Comparison of ENCODE assay signal across 7 mouse cellular contexts in the genomic region with DNA sequence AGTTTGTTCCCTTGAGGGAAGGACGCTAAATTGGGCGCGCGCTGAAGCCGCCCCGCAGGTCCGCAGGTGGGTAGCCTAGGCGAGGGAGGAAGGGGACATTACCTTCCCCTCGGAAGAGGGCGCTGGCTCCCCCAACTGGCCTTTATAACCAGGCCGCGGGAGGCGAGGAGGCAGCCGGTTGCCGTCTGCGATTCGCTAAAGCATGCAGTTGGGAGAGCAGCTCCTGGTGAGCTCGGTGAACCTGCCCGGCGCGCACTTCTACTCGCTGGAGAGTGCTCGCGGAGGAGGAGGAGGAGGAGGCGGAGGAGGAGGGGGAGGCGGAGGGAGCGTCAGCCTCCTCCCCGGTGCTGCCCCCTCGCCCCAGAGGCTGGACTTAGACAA. TPM values are rescaled to one million over a fixed set of nuclear protein-coding genes. Genes with fewer than 3 reads are reported as not detected.
DNase-seq lines count a peak whose midpoint lies in the region; ATAC-seq and TF ChIP-seq lines count a peak whose summit lies in the region.

No protein-coding gene starts in this region.

- no peaks in the 10 kb centered on the region for H3K36me3 ChIP-seq in ES-E14 (ENCODE audit: control insufficient read depth, insufficient read depth, low read length, poor library complexity, severe bottlenecking)
- no peaks in the 10 kb centered on the region for H3K36me3 ChIP-seq in liver, embryonic 16.5 days (ENCODE audit: control insufficient read depth, insufficient read depth)
- H3K36me3 ChIP-seq in stomach, embryonic 15.5 days = no peaks in the 10 kb centered on the region

- DNase-seq in CD4-positive helper T cell, adult 2 months (ENCODE audit: low read depth, low spot score) = peak; percentile 59
- no peak for DNase-seq in ES-E14 (ENCODE audit: low read depth, low spot score)
- DNase-seq in embryo, embryonic 11 days = peak; percentile 70
- DNase-seq in induced T-regulatory cell, adult 2 months (ENCODE audit: low read depth) = peak; percentile 59
- DNase-seq in spleen, postnatal 4 days (ENCODE audit: low spot score in 2 of 2) = no peak

- no peak overlapping the region for H3K27ac ChIP-seq in ES-E14 (ENCODE audit: insufficient read depth, low read depth, low read length, poor library complexity, severe bottlenecking)
- no peak overlapping the region for H3K27ac ChIP-seq in liver, embryonic 16.5 days (ENCODE audit: low read length)
- no peak overlapping the region for H3K27ac ChIP-seq in stomach, embryonic 15.5 days

- H3K27me3 ChIP-seq in liver, embryonic 16.5 days (ENCODE audit: control insufficient read depth, insufficient read depth, low read depth, low read length) = peaks cover 82% of the 10 kb centered on the region
- H3K27me3 ChIP-seq in stomach, embryonic 15.5 days (replicated peaks) = peaks cover 83% of the 10 kb centered on the region

- no peak for ATAC-seq in liver, embryonic 16.5 days (ENCODE audit: low read depth)
- ATAC-seq in stomach, embryonic 15.5 days (ENCODE audit: insufficient read depth, low FRiP score, low read depth) = no peak

- H3K4me3 ChIP-seq in ES-E14 (ENCODE audit: insufficient read depth in 1 of 2, low read depth in 1 of 2, low read length in 2 of 2, poor library complexity in 1 of 2, severe bottlenecking in 1 of 2) = peak overlapping the region; percentile 71 to 83
- H3K4me3 ChIP-seq in liver, embryonic 16.5 days (ENCODE audit: low read depth, low read length) = peak overlapping the region; percentile 43
- peak overlapping the region; percentile 43 for H3K4me3 ChIP-seq in stomach, embryonic 15.5 days (replicated peaks)

- H3K9me3 ChIP-seq in ES-E14 (ENCODE audit: control insufficient read depth, insufficient read depth, low read depth, low read length) = no peaks in the 10 kb centered on the region
- H3K9me3 ChIP-seq in liver, embryonic 16.5 days (replicated peaks; ENCODE audit: control insufficient read depth, low read length) = no peaks in the 10 kb centered on the region
- no peaks in the 10 kb centered on the region for H3K9me3 ChIP-seq in stomach, embryonic 15.5 days

- peaks cover 3 to 11% of the 10 kb centered on the region in 2 experiments; a peak in 1 of 4 replicates for H3K4me1 ChIP-seq in ES-E14 (ENCODE audit: control insufficient read depth in 2 of 2, insufficient read depth in 2 of 2, low read length in 2 of 2, poor library complexity in 1 of 2)
- no peaks in the 10 kb centered on the region; the same call in none of the 2 replicates for H3K4me1 ChIP-seq in liver, embryonic 16.5 days (ENCODE audit: control insufficient read depth, low read depth, low read length)
- H3K4me1 ChIP-seq in stomach, embryonic 15.5 days = peaks cover 26% of the 10 kb centered on the region

- in situ Hi-C loops in ES-E14 (cut with MboI; ENCODE audit: low sequenced_read_pairs in 2 of 2, unreplicated experiment in 2 of 2) = loop anchor here in 1 of 2 experiments (25.0 kb wide), 1 partner anchor 416 kb away; no protein-coding TSS in a partner anchor

- WGBS in liver, embryonic 16.5 days (ENCODE audit: insufficient replicate concordance) = 1% methylated on average over 14 of the region's 29 CpGs
- under 1% methylated on average over 26 of the region's 29 CpGs for WGBS in stomach, embryonic 15.5 days

- peak overlapping the region; percentile 56 for H3K4me2 ChIP-seq in liver, embryonic 16.5 days (ENCODE audit: low read depth, low read length)
- peak overlapping the region; percentile 77 for H3K4me2 ChIP-seq in stomach, embryonic 15.5 days

- H3K9ac ChIP-seq in ES-E14 (ENCODE audit: insufficient read depth, low read depth, low read length, poor library complexity, severe bottlenecking) = peak overlapping the region; percentile 77
- no peak overlapping the region for H3K9ac ChIP-seq in liver, embryonic 16.5 days (ENCODE audit: low read depth, low read length)
- H3K9ac ChIP-seq in stomach, embryonic 15.5 days = no peak overlapping the region

TF ChIP-seq in ES-E14, 5 proteins besides CTCF, POLR2A, EP300 and RAD21:
- TF ChIP-seq MAFK (IDR thresholded peaks at IDR 0.05; ENCODE audit: insufficient read depth, low read depth, low read length) (no peak), CHD2 (IDR thresholded peaks at IDR 0.05; ENCODE audit: low read depth, low read length) (no peak), HCFC1 (IDR thresholded peaks at IDR 0.05; ENCODE audit: borderline replicate concordance, insufficient read depth, low read length) (0 out of 2 replicates have a peak, but pooled peaks have one; percentile 51), ZNF384 (IDR thresholded peaks at IDR 0.05; ENCODE audit: low read depth, low read length) (no peak), ZC3H11A (IDR thresholded peaks at IDR 0.05; ENCODE audit: borderline replicate concordance, low read depth, low read length) (no peak)

RNA-seq across cellular contexts. Expression of gene Eomes, which starts 0.4 kb away (rescaled TPM):
- 1.1 and 3.2 TPM in 2 replicates for total RNA-seq in ES-E14 (2012; rRNA removed)
- 0.06 TPM in 1 of 2 replicates, not detected in the other for polyA plus RNA-seq in liver, embryonic 16.5 days (2015; fragmentation: Nextera tagmentation; extraction: Ambion mirVana)
- polyA plus RNA-seq in stomach, embryonic 15.5 days (2015; fragmentation: Nextera tagmentation; extraction: Ambion mirVana) = 0.08 and 0.10 TPM in 2 replicates

RNA-seq across cellular contexts. Expression of gene Golga4, which starts 27.6 kb away (rescaled TPM):
- total RNA-seq in ES-E14 (2012; rRNA removed) = 73.3 and 78.4 TPM in 2 replicates
- 13.3 and 13.7 TPM in 2 replicates for polyA plus RNA-seq in liver, embryonic 16.5 days (2015; fragmentation: Nextera tagmentation; extraction: Ambion mirVana)
- polyA plus RNA-seq in stomach, embryonic 15.5 days (2015; fragmentation: Nextera tagmentation; extraction: Ambion mirVana) = 54.6 and 59.2 TPM in 2 replicates

Comparison
In these comparisons a context has a peak if more than half of its experiments do, and no peak if none do; other contexts are left out.
1. DNase-seq: peak in CD4-positive helper T cell, adult 2 months (single experiment), embryo, embryonic 11 days (single experiment) and induced T-regulatory cell, adult 2 months (single experiment); none in ES-E14 (single experiment) and spleen, postnatal 4 days (0 of 2).
2. Peak in every context shown above with its lines, with median percentiles within 50 percentile points of each other: H3K4me3 ChIP-seq.